Mouse (Mus musculus) layer of hippocampus, postnatal 36 days (tissue): Measurements from ENCODE around the gene Slc38a11. TPM values are rescaled to one million over a fixed set of nuclear protein-coding genes. Genes with fewer than 3 reads are reported as not detected.
A peak's percentile ranks its signal among the peaks of the same experiment; 100 is the strongest.

Experiments
- DNase-seq, 2 experiments: peaks; one replicate each; pipeline ENCODE4 v3.0.0; 2022
- microRNA-seq, 2 experiments: library from miRNA; unstranded; fragments of <30 nt; microRNA quantifications; one replicate each; pipeline ENCODE4 v1.2.0; 2021
- total RNA-seq, 2 experiments: library from RNA; stranded (reverse); gene quantifications; 2 replicates each; pipeline ENCODE4 v1.2.3; 2021

Slc38a11 gene
- total RNA-seq, 2 experiments from 2014 or later, result 2.5 to 4.3 TPM

DNA sequence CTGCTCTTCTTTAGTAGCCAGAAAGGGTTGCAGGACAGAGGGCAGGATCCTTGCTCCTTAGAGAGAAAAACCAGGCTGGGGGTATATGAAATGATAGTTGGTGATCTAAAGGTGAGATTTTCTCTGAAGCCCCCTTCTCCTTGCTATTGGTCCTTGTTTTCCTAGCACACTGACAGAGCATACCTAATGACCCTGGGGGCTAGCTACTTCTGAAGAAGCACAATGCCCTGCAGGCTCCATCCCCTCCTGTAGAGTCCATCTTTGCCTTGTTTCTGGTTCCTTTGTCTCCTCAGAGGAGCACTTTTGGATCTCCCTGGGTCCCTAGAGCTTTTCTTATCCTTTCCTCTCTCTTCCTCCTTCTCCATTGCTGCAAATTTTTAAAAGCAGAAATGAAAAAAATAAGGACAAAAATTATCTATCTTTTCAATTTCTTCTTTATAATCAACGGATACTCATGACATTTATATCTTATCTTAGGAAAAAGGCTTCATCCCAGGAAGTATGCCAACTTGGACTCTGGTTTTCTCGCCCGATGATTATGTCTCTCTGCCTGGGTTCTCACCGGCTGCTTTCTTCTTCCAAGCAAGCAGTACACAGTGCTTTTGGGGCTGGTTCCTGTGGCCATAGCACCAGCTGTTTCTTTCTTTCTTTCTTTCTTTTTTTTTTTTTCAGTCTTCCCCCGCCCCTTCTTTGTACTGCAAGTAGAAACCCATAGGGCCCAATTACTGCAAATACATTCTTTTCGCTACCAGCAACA is 41.7 kb downstream of the Slc38a11 start:
- DNase-seq, result no peak

DNA sequence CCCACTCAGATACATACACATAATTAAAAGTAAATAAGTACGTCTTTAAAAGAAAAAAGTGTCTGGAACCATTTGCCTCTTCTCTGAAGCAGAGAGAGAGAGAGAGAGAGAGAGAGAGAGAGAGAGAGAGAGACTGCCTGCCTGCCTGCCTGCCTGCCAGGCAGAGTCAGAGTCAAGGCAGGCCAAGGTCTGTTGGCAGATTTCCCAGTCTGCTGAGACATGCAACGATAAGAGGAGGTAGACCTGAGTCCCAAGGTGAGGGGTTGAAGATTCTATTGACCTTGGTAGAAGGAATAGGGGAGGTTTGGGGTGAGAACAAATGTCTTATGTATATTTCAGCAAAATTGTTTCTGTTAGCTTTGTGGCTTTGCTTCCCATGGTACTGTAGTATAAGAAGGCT is 42.9 kb downstream of the Slc38a11 start:
- no peak for DNase-seq

DNA sequence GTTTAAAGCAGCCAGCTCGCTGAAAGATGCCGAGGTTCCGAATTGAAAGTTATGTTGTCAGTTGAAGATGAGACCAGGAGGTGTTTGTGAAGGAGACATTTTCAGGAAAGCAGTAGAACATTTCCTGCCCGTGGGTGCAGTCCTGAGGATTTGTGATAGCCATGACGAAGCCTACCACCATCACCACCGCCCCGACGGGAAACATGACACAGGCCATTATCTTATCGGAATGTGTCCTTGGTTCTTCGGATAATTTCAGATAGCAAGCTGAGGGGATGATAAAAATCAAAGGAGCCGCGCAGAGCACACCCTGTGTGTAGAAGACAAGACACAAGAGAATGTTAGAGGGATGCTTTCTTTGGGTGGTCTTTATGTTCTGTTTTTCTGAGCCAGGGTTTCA is 47.1 kb downstream of the Slc38a11 start:
- DNase-seq, result no peak

DNA sequence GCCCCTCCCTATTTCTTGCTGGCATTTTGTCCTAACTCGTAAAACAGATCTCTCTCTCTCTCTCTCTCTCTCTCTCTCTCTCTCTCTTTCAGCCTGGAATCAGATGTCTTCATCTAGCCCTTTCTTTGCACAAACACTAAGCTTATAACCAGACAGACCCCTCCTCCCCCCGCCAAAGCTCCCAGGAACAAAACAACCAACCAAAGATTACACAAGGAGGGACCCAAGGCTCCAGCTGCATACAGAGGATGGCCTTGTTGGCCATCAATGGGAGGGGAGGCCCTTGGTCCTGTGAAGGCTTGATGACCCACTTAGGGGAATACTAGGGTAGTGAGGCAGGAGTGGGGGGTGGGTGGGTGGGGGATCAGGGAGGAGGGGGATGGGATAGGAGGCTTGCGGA is 52.6 kb downstream of the Slc38a11 start:
- DNase-seq, result no peak

DNA sequence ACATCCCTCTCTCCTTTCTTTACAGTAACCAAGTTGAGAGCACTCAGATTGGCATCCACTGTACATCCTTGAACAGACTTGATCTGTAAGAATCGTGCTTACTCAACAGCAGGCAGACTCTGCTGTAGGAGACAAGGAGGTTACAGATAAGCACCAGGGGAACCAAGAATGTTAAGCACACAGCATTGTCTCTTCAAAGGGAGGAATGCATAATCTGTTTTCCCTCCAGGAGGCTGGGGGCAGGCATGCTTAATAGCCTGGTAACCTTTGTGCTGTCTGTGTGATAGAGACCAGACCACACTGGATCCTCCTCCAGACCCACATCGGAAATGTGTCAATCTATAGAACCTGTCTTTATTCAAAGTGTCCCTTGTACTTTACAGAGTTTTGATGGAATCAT is 67.3 kb downstream of the Slc38a11 start:
- no peak for DNase-seq

DNA sequence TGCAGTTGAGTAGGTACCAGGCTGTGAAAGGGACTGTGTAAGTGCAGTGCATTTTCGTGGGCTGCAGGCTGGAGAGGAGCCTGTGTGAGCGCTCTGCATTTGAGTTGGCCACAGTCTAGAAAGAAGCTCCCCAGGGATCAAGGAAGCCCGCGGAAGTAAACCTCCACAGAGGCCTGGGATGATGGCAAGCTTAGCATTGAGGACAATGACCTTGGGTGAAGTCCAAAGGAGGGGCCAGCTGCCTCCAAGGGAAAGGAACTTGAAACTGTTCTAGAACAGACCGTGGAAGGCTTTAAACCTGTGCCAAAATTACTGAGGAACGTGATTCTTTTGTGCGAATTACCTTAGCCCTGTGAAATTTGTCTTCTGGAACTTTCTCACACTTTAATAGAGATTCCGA is 69.7 kb downstream of the Slc38a11 start:
- DNase-seq, result no peak

DNA sequence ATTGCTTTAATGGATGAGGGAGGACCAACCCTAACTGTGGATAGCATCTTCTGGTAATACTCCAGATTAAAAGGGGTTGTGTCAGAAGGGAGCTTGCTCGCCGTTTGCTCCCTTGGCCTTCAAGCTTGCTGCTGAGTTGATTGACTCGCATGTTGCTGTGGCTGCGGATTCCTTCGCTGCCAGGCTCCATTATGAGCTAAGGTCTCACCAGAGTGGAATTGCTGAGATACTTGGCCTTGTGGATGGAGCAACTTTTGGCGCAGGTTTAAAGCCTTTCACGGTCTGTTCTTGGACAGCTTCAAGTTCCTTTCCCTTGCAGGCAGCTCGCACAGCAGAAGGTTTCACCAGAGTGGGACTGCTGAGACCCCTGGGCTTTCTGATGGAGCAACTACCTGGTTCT is 70.4 kb downstream of the Slc38a11 start:
- DNase-seq, result no peak

DNA sequence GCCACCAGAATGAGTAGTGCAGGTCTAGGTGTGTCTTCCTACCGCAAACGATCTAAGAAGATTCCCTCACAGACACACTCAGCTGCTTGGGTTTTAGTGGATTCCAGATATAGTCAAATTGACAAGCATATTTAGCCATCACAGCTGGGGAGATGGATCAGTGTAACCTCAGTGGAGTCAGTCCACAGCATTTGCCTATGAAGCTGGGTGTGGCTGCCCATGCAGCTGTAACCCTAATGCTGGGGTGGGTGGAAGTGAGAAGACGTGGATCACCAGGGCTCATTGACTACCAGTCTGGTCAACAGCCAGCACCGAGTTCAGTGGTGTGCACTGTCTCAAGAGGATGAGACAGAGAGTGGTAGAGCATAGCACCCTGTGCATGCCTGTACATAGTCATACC is 74.1 kb downstream of the Slc38a11 start:
- no peak for DNase-seq

DNA sequence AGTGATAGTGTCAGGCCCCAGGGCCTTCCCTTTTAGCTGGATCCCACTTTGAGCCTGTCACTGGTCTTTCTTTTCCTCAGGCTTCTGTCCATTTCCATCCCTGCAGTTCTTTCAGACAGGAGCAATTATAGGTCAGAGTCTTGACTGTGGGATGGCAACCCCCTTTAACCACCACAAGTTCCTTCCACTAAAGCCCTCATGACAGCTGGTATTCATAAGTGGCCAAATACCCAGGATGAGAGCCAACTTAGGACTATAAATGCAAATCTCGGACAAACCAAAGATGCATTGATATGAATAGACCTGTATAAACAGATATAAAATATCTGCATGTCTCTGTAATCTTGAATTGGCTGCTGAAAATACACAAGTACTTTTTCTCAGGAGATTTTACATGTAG is 75.1 kb downstream of the Slc38a11 start:
- no peak for DNase-seq

DNA sequence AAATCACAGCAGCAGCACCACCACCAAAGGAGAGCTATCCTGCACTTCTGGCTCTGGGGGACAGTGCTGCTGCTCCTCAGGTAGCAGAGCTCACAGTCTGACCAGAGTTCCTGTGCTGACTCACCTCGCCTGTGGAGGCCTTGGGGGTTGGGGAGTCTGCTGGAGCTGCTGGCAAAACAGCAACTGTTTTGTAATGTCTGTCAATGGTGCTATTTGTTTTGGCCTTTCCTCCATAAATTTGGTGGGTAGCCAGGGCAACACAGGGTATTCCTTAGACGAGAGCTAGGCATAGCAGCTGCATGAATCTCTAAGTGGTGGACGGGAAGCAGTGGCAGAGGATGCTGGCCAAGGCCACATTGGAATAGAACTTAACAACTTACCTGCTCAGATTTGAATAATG is 78.5 kb downstream of the Slc38a11 start:
- no peak for DNase-seq

DNA sequence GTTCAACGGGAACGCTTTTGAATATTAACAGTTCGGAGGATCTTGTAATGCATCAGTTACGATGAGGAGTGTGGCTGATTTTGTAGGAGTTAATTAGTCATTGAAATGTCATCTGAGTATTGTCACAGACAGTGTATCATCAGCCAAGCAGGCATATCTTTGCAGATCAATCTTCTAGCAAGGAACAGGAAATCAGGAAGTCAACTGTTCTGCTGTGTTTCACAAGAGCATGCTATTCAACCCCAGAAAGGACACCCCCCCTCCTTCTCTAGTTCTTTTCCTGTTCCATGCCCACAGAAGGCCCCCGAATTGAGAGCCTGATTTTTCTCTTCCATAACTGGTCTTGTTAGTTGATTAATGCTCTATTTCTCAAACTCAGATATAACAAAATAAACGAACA is 80.9 kb downstream of the Slc38a11 start:
- no peak for DNase-seq

DNA sequence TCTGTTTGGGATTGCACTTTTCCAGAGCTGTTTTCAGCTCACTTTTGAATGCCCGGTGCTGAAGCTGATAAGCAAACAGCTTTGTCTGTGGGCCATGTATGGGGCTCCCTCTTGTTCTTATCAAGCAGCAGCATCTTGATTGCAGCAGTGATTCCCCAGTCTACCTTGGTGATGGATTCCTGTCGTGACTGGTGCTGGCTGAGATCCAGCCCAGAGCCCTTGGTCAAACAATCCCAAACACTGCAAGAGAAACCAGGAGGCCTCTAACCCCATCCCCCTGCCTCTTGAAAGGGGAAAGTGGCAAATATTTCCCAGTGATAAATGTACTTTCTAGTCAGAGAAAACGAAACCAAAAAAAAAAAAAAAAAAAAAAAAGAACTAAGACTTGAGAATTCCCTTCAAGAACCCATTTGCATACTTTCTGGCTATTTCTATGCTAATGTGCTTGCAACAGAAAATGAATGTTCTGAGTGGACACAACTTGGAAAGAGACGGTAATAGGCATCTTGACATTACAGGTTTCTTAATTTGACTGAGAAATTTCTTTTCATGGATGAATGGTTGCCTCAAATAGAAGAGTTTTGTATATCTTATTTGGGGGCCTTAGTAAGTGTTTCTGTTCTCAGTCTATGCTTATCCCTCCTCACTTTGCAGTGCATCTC is 84.7 kb downstream of the Slc38a11 start:
- no peak for DNase-seq

DNA sequence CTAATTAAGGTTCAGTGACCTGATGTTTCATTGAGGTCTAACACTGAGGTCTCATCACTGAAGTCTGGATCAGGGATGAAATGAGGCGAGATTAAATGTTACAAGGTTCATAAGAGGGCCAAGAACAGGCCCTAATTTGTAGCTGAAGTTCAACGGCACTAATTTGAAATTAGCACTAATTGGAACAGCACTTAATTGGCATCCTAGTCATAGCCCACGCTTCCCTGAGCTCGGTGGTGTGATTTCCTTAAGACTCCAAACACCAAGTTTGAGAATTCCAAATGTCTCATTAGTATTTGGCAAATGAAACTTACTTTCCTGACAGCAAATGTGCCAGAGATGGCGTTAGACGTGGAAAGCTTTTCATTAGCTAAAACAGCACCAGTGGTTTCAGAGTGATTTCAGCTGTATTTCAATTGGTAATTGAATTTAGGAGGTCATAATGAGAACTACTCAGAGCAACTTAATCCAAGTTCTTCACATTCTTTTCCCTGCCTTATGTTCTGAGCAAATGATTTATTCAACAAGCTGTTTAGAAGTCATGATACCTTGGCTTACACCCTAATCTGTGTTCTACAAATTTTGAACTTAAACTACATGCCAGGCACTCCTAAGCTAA is 88.3 kb downstream of the Slc38a11 start:
- DNase-seq, result peak in 1 of 2 experiments; percentile 5

DNA sequence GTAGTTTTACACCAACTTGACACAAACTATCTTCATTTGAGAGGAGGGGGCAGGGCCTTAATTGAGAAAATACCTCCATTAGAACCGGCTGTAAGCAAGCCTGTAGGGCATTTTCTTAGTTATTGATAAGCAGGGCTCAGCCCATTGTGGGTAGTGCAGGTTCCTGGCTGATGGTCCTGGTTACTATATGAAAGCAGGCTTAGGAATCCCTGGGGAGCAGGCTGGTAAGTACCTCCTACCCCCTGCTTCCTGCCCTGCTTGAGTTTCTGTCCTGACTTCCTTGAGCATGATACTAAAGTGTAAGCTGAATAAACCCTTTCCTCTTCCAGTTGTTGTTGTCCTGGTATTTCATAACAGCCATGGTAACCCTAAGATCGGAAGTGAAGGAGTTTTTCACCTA is 89.9 kb downstream of the Slc38a11 start:
- no peak for DNase-seq

DNA sequence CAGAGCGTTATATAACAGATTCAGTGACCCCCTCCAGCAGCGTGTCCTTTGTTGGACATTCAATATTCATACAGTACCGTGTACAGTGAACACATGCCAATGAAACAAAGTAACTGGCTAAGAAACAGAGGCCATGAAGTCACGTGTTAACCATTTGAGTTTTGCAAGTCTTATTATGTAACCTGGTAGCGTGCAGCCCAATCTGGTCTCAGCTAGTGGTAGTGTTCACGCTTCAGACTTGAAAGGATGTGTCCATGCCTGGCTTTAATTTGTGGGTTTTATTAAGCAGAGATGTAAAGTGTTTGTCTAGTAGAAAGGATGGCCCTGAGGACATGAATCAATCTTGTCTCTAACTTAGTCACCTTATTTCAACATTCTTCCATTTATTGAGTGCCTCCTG is 95.1 kb downstream of the Slc38a11 start:
- DNase-seq, result no peak

DNA sequence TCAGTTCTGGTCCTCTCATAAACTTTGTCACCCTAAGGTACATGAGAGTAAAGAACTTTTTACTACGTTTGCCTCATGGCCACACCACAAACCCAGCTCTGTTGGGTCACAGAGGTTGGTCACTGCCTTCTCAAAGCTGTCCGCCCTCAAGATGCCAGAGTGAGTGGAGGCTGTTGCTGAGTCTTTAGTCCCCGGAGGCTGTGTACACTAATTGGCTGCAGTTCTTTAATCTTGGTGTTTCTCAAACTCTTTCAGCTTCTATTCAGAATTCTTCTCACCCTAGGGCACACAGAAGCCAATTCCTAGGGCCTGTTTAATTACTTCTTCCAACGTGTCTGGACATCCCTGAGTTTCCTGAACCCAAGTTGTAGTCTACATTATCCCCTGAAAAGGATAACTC is 96.0 kb downstream of the Slc38a11 start:
- DNase-seq, result no peak

DNA sequence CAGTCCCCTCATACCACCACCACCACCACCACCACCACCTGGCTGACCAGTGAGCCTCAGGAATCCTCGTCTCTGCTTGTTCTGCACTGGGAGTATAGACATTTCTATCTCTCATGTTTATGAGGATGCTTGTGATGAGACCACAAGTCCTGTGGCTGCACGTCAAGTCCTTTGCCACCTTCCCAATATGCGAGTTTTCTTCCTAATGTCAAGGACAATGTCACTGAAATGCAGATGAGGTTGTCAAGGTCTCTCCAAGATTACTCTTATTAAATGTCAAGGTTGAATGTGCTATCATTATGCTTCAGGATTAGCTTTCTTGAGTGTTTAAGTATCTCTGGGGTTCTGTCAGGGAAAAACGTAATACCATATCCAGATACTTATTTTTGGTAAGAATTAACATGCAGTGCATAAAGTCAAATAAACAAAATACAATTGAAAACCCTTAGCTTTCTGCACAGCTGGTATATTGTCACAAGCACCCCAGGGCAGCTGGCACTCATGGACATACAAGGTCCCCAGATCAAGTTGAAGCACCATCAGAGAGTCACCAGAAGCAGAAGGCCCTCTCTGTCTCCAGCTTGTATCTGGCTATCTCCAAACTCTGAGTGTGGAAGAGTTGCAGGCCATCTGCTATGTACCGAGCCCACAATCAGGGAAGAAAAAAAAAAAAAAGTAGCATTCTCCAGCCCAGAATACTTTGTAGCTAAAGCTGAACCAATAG is 97.1 kb downstream of the Slc38a11 start:
- DNase-seq, result no peak

Small RNA genes within 50 kb of the gene (microRNA-seq; reads per million reads assigned to microRNA genes)
- gene Mir6337, result 0 reads per million in 2 experiments

Other genes starting within 250 kb of the Slc38a11 start
- gene Cobll1, start 124.6 kb downstream of the Slc38a11 start, total RNA-seq, result 1 to 10 TPM; 6.1 to 8.9 TPM
- 10 to 100 TPM; 35.3 to 39.5 TPM for gene Scn3a, start 203.6 kb upstream of the Slc38a11 start, total RNA-seq